Mouse (Mus musculus) CH12.LX (cell line): ENCODE measurements around the gene Hmga2. TPM values are rescaled to one million over a fixed set of nuclear protein-coding genes. Genes with fewer than 3 reads are reported as not detected.

Experiments
- DNase-seq: peaks from one replicate; pipeline ENCODE4 v3.0.0-alpha.2; 2013; ENCODE audit errors: extremely low read depth
- H3K27ac ChIP-seq: 2 replicates; pipeline ENCODE4 v1.5.1; 2012; ENCODE audit warnings: low read depth, mild to moderate bottlenecking, control low read depth, moderate library complexity; ENCODE audit not compliant: insufficient read depth
- H3K27me3 ChIP-seq: replicated peaks from 2 replicates; pipeline ENCODE3; 2012; ENCODE audit warnings: inconsistent platforms
- H3K36me3 ChIP-seq, 2 experiments: replicated peaks in 1 of 2; 2 replicates each; pipeline versions ENCODE3 to v1.6.1; 2012; ENCODE audit warnings: inconsistent platforms in 1 of 2, low read length in 1 of 2, mild to moderate bottlenecking in 1 of 2, mixed read lengths in 1 of 2, moderate library complexity in 1 of 2; ENCODE audit not compliant: control insufficient read depth in 1 of 2, insufficient read depth in 1 of 2
- H3K4me1 ChIP-seq, 2 experiments: 2 replicates each; pipeline ENCODE4 v1.6.1; 2012; ENCODE audit warnings: inconsistent platforms in 1 of 2, moderate library complexity in 1 of 2; ENCODE audit not compliant: insufficient read depth in 2 of 2, control insufficient read depth in 1 of 2
- H3K4me2 ChIP-seq: 2 replicates; pipeline ENCODE4 v1.6.1; 2012; ENCODE audit warnings: low read depth, mild to moderate bottlenecking, control low read depth; ENCODE audit not compliant: poor library complexity, insufficient read depth, severe bottlenecking
- H3K4me3 ChIP-seq, 3 experiments: fragments of 150-350 bp in 1 of 3; sonication (generic) in 1 of 3; replicated peaks in 1 of 3; 2 replicates each; pipeline versions ENCODE3 to v1.5.1; 2011 to 2012; ENCODE audit warnings: low read depth in 2 of 3, low read length in 2 of 3, mild to moderate bottlenecking in 2 of 3, moderate library complexity in 2 of 3, control low read depth in 1 of 3, improper control_type of control experiment in 1 of 3, inconsistent platforms in 1 of 3, mixed read lengths in 1 of 3; ENCODE audit not compliant: poor library complexity in 1 of 3
- H3K79me2 ChIP-seq: replicated peaks from 2 replicates; pipeline ENCODE4 v1.6.1; 2012; ENCODE audit warnings: mild to moderate bottlenecking, moderate library complexity; ENCODE audit not compliant: control insufficient read depth, poor library complexity, insufficient read depth, severe bottlenecking; ENCODE audit errors: extremely low read depth
- H3K9ac ChIP-seq: 2 replicates; pipeline ENCODE4 v1.6.1; 2012; ENCODE audit warnings: low read depth, mild to moderate bottlenecking, control low read depth, moderate library complexity; ENCODE audit not compliant: insufficient read depth
- H3K9me3 ChIP-seq: replicated peaks from 2 replicates; pipeline ENCODE3; 2012; ENCODE audit warnings: low read length, inconsistent platforms, mixed read lengths
- BHLHE40 ChIP-seq: IDR thresholded peaks from 2 replicates; pipeline ENCODE4 v1.6.1; 2011; ENCODE audit warnings: mild to moderate bottlenecking, low read depth, low read length, improper control_type of control experiment
- CTCF ChIP-seq, 2 experiments: IDR thresholded peaks in 1 of 2; conservative IDR thresholded peaks in 1 of 2; 2 replicates each; pipeline ENCODE4 v1.5.1; 2011 to 2012; ENCODE audit warnings: low read depth in 2 of 2, low read length in 2 of 2, improper control_type of control experiment in 1 of 2, inconsistent platforms in 1 of 2, mild to moderate bottlenecking in 1 of 2, moderate library complexity in 1 of 2
- ELF1 ChIP-seq: IDR thresholded peaks from 2 replicates; pipeline ENCODE4 v1.6.1; 2014; ENCODE audit warnings: low read depth, mild to moderate bottlenecking, inconsistent platforms, low read length, improper control_type of control experiment
- ETS1 ChIP-seq: conservative IDR thresholded peaks from 2 replicates; pipeline ENCODE4 v1.6.1; 2012; ENCODE audit warnings: low read depth, mild to moderate bottlenecking, inconsistent platforms, low read length, improper control_type of control experiment, moderate library complexity
- GABPA ChIP-seq: IDR thresholded peaks from 2 replicates; pipeline ENCODE4 v1.6.1; 2012; ENCODE audit warnings: low read depth, low read length, improper control_type of control experiment, inconsistent platforms; ENCODE audit not compliant: insufficient replicate concordance
- KAT2A ChIP-seq: IDR thresholded peaks from 2 replicates; pipeline ENCODE4 v1.6.1; 2012; ENCODE audit warnings: low read length, improper control_type of control experiment, inconsistent platforms; ENCODE audit not compliant: insufficient replicate concordance
- MAFK ChIP-seq: IDR thresholded peaks from 2 replicates; pipeline ENCODE4 v1.6.1; 2011; ENCODE audit warnings: low read length, improper control_type of control experiment; ENCODE audit not compliant: insufficient replicate concordance
- MAX ChIP-seq: IDR thresholded peaks from 2 replicates; pipeline ENCODE4 v1.6.1; 2011; ENCODE audit warnings: low read length, improper control_type of control experiment
- MEF2A ChIP-seq: IDR thresholded peaks from 2 replicates; pipeline ENCODE4 v1.6.1; 2014; ENCODE audit warnings: low read depth, mild to moderate bottlenecking, inconsistent platforms, low read length, improper control_type of control experiment, borderline replicate concordance
- MXI1 ChIP-seq: IDR thresholded peaks from 2 replicates; pipeline ENCODE4 v1.6.1; 2011; ENCODE audit warnings: mild to moderate bottlenecking, low read depth, low read length, improper control_type of control experiment
- NELFE ChIP-seq: IDR thresholded peaks from 2 replicates; pipeline ENCODE4 v1.6.1; 2011; ENCODE audit warnings: low read depth, low read length, improper control_type of control experiment
- NRF1 ChIP-seq: IDR thresholded peaks from 2 replicates; pipeline ENCODE4 v1.6.1; 2014; ENCODE audit warnings: low read depth, mild to moderate bottlenecking, inconsistent platforms, low read length, improper control_type of control experiment, moderate library complexity
- PAX5 ChIP-seq: IDR thresholded peaks from 2 replicates; pipeline ENCODE4 v1.6.1; 2012; ENCODE audit warnings: low read length, inconsistent platforms, mixed read lengths
- RAD21 ChIP-seq: IDR thresholded peaks from 2 replicates; pipeline ENCODE4 v1.6.1; 2011; ENCODE audit warnings: low read depth, mild to moderate bottlenecking, low read length, improper control_type of control experiment, moderate library complexity
- RCOR1 ChIP-seq: conservative IDR thresholded peaks from 2 replicates; pipeline ENCODE4 v1.6.1; 2012; ENCODE audit warnings: low read depth, mild to moderate bottlenecking, inconsistent platforms, low read length, improper control_type of control experiment
- TCF12 ChIP-seq: IDR thresholded peaks from 2 replicates; pipeline ENCODE4 v1.6.1; 2014; ENCODE audit warnings: low read depth, mild to moderate bottlenecking, inconsistent platforms, low read length, improper control_type of control experiment
- USF1 ChIP-seq: IDR thresholded peaks from 2 replicates; pipeline ENCODE4 v1.6.1; 2014; ENCODE audit warnings: low read depth, mild to moderate bottlenecking, inconsistent platforms, low read length, improper control_type of control experiment
- dilution Hi-C: fragments of 300-500 bp; cut with MboI; formaldehyde crosslinking; loops from 2 replicates; pipeline ENCODE4 v1.14.3; 2020; ENCODE audit warnings: low sequenced_read_pairs; ENCODE audit not compliant: extremely low pct_unique_long_range_greater_than_20kb, extremely low pct_ligation_motif_present
- in situ Hi-C: fragments of 300-500 bp; cut with MboI; formaldehyde crosslinking; loops from 3 replicates; pipeline ENCODE4 v1.14.3; 2019; ENCODE audit warnings: low sequenced_read_pairs, low pct_ligation_motif_present, low pct_unique_long_range_greater_than_20kb, mixed read lengths
- polyA plus RNA-seq: library from polyadenylated mRNA; unstranded; fragments of >175 nt; gene quantifications from 2 replicates; pipeline ENCODE4 v1.2.1, GENCODE M21; 2012; ENCODE audit warnings: low read depth; ENCODE audit not compliant: insufficient read length
- total RNA-seq, 2 experiments: library from RNA; depleted of rRNA; stranded (reverse); fragments of 300-350 nt in 1 of 2; fragments of >200 nt in 1 of 2; gene quantifications; 2 replicates each; pipeline ENCODE4 v1.2.3; 2012 to 2014

Hmga2 gene
- total and polyA plus RNA-seq, 3 experiments, result not detected

- H3K79me2 ChIP-seq, result no peaks in the 10 kb centered on the region
- H3K9ac ChIP-seq, result no peak overlapping the region
- H3K36me3 ChIP-seq, result no peaks in the 10 kb centered on the region
- dilution Hi-C loops, result no loop called here
- no peak for DNase-seq
- in situ Hi-C loops, result no loop called here
- H3K9me3 ChIP-seq, result peaks cover 69% of the 10 kb centered on the region
- no peaks in the 10 kb centered on the region for H3K27me3 ChIP-seq
- no peak overlapping the region for H3K4me2 ChIP-seq
- H3K27ac ChIP-seq, result no peak overlapping the region
- TF ChIP-seq NELFE (no peak), TCF12 (no peak), MAFK (no peak), RAD21 (no peak), PAX5 (no peak), BHLHE40 (no peak), ELF1 (no peak), RCOR1 (no peak)
- no peaks in the 10 kb centered on the region for H3K4me1 ChIP-seq
- no peak overlapping the region for H3K4me3 ChIP-seq
These were observed 44.2 kb downstream of the Hmga2 start for GRCm38 (mm10) chr10:120432081-120432480.

- Histone ChIP-seq H3K4me1 (no peaks in the 10 kb centered on the region), H3K36me3 (no peaks in the 10 kb centered on the region), H3K79me2 (no peaks in the 10 kb centered on the region), H3K4me2 (no peak overlapping the region), H3K4me3 (no peak overlapping the region), H3K27ac (no peak overlapping the region), H3K9ac (no peak overlapping the region), H3K9me3 (peaks cover 66% of the 10 kb centered on the region), H3K27me3 (no peaks in the 10 kb centered on the region)
- no peak for DNase-seq
- dilution Hi-C loops (no loop called here), in situ Hi-C loops (no loop called here)
- no peak for TF ChIP-seq USF1
- no peak for TF ChIP-seq NRF1
- TF ChIP-seq GABPA, result no peak
- no peak for TF ChIP-seq MAX
- TF ChIP-seq MXI1, result no peak
- no peak for TF ChIP-seq ETS1
- no peak for TF ChIP-seq CTCF (conservative IDR thresholded peaks at IDR 0.05 in 1 of 2, IDR thresholded peaks at IDR 0.05 in 1 of 2; ENCODE audit: low read depth in 2 of 2, low read length in 2 of 2)
- TF ChIP-seq PAX5, result no peak
- no peak for TF ChIP-seq BHLHE40
- TF ChIP-seq MEF2A, result no peak
- no peak for TF ChIP-seq KAT2A
These were observed 44.8 kb downstream of the Hmga2 start for GRCm38 (mm10) chr10:120431435-120431834.
